Mouse (Mus musculus) liver, embryonic 11.5 days (tissue): ENCODE results near the gene Wwox. TPM values are rescaled to one million over a fixed set of nuclear protein-coding genes. Genes with fewer than 3 reads are reported as not detected.

Source experiments
- ATAC-seq: fragments of 200-750 bp; cut with Nextera tagmentation; replicated peaks from 2 replicates; pipeline ENCODE4 v1.8.0; 2017; ENCODE audit warnings: moderate number of reproducible peaks, mild to moderate bottlenecking, moderate TSS enrichment, moderate library complexity; ENCODE audit not compliant: low FRiP score
- DNase-seq: peaks from one replicate; pipeline ENCODE4 v3.0.0-alpha.2; 2017; ENCODE audit warnings: low spot score
- H3K27ac ChIP-seq: fragments of 300-500 bp; sonication (generic); 2 replicates; pipeline ENCODE4 v1.5.1; 2014; ENCODE audit warnings: mild to moderate bottlenecking, low read depth, low read length, control low read depth
- H3K27me3 ChIP-seq: fragments of 300-500 bp; sonication (generic); replicated peaks from 2 replicates; pipeline ENCODE4 v1.6.1; 2014; ENCODE audit warnings: low read length, mixed read lengths; ENCODE audit not compliant: control insufficient read depth, insufficient read depth
- H3K36me3 ChIP-seq: fragments of 300-500 bp; sonication (generic); 2 replicates; pipeline ENCODE4 v1.6.1; 2014; ENCODE audit warnings: mild to moderate bottlenecking, low read length, moderate library complexity, mixed read lengths; ENCODE audit not compliant: control insufficient read depth, insufficient read depth
- H3K4me1 ChIP-seq: fragments of 300-500 bp; sonication (generic); replicated peaks from 2 replicates; pipeline ENCODE4 v1.6.1; 2014; ENCODE audit warnings: low read length, mixed read lengths; ENCODE audit not compliant: control insufficient read depth, insufficient read depth
- H3K4me2 ChIP-seq: fragments of 300-500 bp; sonication (generic); 2 replicates; pipeline ENCODE4 v1.6.1; 2014; ENCODE audit warnings: mild to moderate bottlenecking, control low read depth, moderate library complexity
- H3K4me3 ChIP-seq: fragments of 300-500 bp; sonication (generic); 2 replicates; pipeline ENCODE4 v1.5.1; 2014; ENCODE audit warnings: low read depth, low read length, control low read depth
- H3K9ac ChIP-seq: fragments of 300-500 bp; sonication (generic); 2 replicates; pipeline ENCODE4 v1.6.1; 2014; ENCODE audit warnings: low read depth, low read length, control low read depth
- H3K9me3 ChIP-seq: fragments of 300-500 bp; sonication (generic); 2 replicates; pipeline ENCODE4 v1.6.1; 2016; ENCODE audit warnings: low read length, inconsistent platforms, mixed read lengths; ENCODE audit not compliant: control insufficient read depth
- WGBS: fragments of 180-500 bp; shearing (Covaris S2); extraction: QIAGEN DNeasy Blood & Tissue Kit; methylation state at CpG from one replicate; pipeline ENCODE4 v1.1.7; 2014; 5-methylcytosine and 5-hydroxymethylcytosine counted together
- polyA plus RNA-seq: library from polyadenylated mRNA; unstranded; fragments of >200 nt; fragmentation: Nextera tagmentation; extraction: Ambion mirVana; gene quantifications from 2 replicates; pipeline ENCODE4 v1.2.1, GENCODE M21; 2014

The Wwox gene
- polyA plus RNA-seq, 1 experiment from 2014 or later, result 7.3 TPM

DNA sequence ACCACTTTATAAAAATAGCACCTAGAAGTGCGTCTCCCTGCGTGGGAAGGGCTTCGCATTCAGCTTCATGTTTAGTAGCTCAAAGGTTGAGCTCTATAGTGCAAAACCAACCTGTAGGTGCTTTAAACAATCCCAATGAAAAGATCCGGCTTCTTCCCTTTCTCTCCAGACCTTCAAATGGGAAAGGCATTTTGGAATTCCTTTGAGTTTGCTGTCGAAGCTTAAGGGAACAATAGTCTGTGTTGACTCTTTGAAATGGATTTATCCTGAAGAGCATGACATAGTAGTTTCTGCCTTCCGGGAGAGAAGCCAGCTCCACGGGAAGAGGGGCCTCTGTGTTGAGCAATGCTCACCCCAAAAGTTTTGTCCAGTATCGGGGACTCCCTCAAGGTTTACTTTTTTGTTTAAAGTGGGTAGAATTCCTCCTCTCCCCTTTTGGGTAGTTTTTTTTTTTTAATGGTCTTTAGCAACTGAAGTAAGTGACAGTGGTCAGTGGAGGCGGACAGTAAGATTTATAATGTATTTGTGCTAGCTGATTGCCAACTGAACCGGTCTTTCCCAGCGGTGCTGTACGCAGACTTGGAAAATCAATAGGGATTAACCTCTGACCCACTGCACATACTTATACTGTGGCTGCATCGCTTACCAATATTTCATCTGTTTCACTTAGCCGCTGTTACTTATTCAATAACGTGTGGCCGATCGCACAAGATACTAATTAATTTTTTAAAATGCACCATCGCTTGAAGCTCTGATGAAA lies 312.1 kb downstream of the Wwox start:
- H3K27me3 ChIP-seq, result no peaks in the 10 kb centered on the region
- H3K9ac ChIP-seq, result no peak overlapping the region
- ATAC-seq, result no peak
- H3K4me1 ChIP-seq, result no peaks in the 10 kb centered on the region; the same call in 1 of the 2 replicates
- peak overlapping the region; percentile 19; the same call in 1 of the 2 replicates for H3K27ac ChIP-seq
- DNase-seq, result no peak
- H3K9me3 ChIP-seq, result no peaks in the 10 kb centered on the region
- no peaks in the 10 kb centered on the region for H3K36me3 ChIP-seq
- 69% methylated on average over 18 of the region's 18 CpGs for WGBS
- no peak overlapping the region for H3K4me3 ChIP-seq
- H3K4me2 ChIP-seq, result no peak overlapping the region

- no peak for ATAC-seq
- H3K9me3 ChIP-seq, result no peaks in the 10 kb centered on the region
- H3K36me3 ChIP-seq, result no peaks in the 10 kb centered on the region
- no peak overlapping the region for H3K4me3 ChIP-seq
- no peak for DNase-seq
- no peak overlapping the region for H3K4me2 ChIP-seq
- 51% methylated on average over 2 of the region's 2 CpGs for WGBS
- H3K27ac ChIP-seq, result no peak overlapping the region
- no peaks in the 10 kb centered on the region for H3K27me3 ChIP-seq
- H3K4me1 ChIP-seq, result no peaks in the 10 kb centered on the region
- H3K9ac ChIP-seq, result no peak overlapping the region
Observed at GRCm38 (mm10) chr8:114759621-114760020, 320.2 kb downstream of the Wwox start.

GRCm38 (mm10) chr8:114768536-114768935 lies 329.1 kb downstream of the Wwox start:
- 90% methylated on average over 3 of the region's 3 CpGs for WGBS
- no peak for DNase-seq

GRCm38 (mm10) chr8:114770856-114771776 lies 331.7 kb downstream of the Wwox start:
- no peaks in the 10 kb centered on the region for H3K9me3 ChIP-seq
- H3K36me3 ChIP-seq, result no peaks in the 10 kb centered on the region
- ATAC-seq (peak; percentile 63), DNase-seq (peak; percentile 62)
- 54% methylated on average over 31 of the region's 31 CpGs for WGBS
- no peak overlapping the region for H3K27ac ChIP-seq
- no peak overlapping the region for H3K9ac ChIP-seq
- H3K27me3 ChIP-seq, result no peaks in the 10 kb centered on the region
- H3K4me1 ChIP-seq, result peaks cover 8% of the 10 kb centered on the region; the same call in 1 of the 2 replicates
- H3K4me3 ChIP-seq, result no peak overlapping the region
- H3K4me2 ChIP-seq, result no peak overlapping the region

More at GRCm38 (mm10) chr8:114768536-114768935, 329.1 kb downstream of the Wwox start:
- ATAC-seq, result no peak
- no peak overlapping the region for H3K4me2 ChIP-seq
- H3K27me3 ChIP-seq, result no peaks in the 10 kb centered on the region
- H3K36me3 ChIP-seq, result no peaks in the 10 kb centered on the region
- H3K9me3 ChIP-seq, result no peaks in the 10 kb centered on the region
- H3K4me1 ChIP-seq, result peaks cover 5% of the 10 kb centered on the region
- H3K27ac ChIP-seq, result no peak overlapping the region
- no peak overlapping the region for H3K9ac ChIP-seq
- no peak overlapping the region for H3K4me3 ChIP-seq

GRCm38 (mm10) chr8:114772276-114772849 lies 332.9 kb downstream of the Wwox start:
- no peaks in the 10 kb centered on the region for H3K27me3 ChIP-seq
- 64% methylated on average over 1 of the region's 1 CpGs for WGBS
- H3K9ac ChIP-seq, result no peak overlapping the region
- no peaks in the 10 kb centered on the region for H3K9me3 ChIP-seq
- no peak for ATAC-seq
- peaks cover 11% of the 10 kb centered on the region for H3K4me1 ChIP-seq
- H3K36me3 ChIP-seq, result no peaks in the 10 kb centered on the region
- H3K27ac ChIP-seq, result no peak overlapping the region
- H3K4me3 ChIP-seq, result no peak overlapping the region
- no peak for DNase-seq
- no peak overlapping the region for H3K4me2 ChIP-seq

DNA sequence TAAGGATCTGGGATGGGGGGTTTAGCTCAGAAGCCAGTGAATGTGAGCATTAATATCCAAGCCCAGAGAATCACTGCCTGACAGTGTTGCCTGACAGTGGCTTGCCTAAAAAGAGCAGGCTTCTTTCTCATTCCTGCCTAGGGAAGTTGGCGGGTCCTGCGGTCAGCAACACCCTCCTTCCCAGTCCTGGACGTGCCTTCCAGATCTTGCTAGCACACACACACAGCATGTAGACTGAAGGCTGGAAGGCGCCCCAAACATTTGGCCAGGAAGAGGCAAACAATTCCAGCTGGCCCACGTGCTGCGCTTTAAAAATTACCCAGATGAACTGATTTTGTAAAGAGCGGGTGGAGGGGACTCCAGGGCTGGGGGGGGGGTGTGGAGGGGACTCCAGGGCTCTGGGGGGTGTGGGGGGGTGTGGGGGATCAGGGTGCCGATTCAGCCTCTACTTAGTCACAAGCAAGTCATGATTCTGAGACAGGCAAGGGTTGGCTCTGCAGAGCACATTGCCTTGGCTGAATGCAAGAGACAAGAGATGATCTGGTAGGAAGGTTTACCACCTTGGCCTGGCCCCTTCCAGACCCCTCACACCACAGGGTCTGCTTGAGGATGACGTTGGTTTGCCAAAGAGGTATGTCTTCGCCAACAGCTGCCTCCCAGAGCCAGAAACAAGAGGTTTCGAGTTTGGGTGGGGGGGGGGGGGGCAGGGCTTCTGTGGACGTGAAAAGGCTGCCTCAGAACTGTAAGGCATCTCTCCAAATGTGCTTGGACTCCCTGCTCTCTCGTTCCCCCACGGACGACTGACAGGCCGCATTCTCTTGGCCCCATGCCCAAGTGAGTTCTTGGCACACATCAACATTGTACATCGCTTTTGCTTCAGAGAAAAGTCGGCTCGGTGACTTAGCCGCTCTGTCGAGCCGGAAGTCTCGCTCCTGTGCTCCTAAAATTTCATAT lies 334.3 kb downstream of the Wwox start:
- H3K4me3 ChIP-seq, result no peak overlapping the region
- no peak overlapping the region for H3K9ac ChIP-seq
- DNase-seq (no peak), ATAC-seq (no peak)
- H3K27ac ChIP-seq, result 0 out of 2 replicates have a peak overlapping the region, but pooled peaks have one; percentile 45
- H3K4me2 ChIP-seq, result no peak overlapping the region
- H3K27me3 ChIP-seq, result no peaks in the 10 kb centered on the region
- peaks cover 16% of the 10 kb centered on the region for H3K4me1 ChIP-seq
- no peaks in the 10 kb centered on the region for H3K9me3 ChIP-seq
- no peaks in the 10 kb centered on the region for H3K36me3 ChIP-seq
- 68% methylated on average over 23 of the region's 23 CpGs for WGBS

GRCm38 (mm10) chr8:114774415-114774775 lies 334.9 kb downstream of the Wwox start:
- Histone ChIP-seq H3K4me2 (no peak overlapping the region), H3K36me3 (no peaks in the 10 kb centered on the region), H3K9ac (no peak overlapping the region), H3K27ac (no peak overlapping the region), H3K27me3 (no peaks in the 10 kb centered on the region), H3K4me3 (no peak overlapping the region), H3K4me1 (peaks cover 16% of the 10 kb centered on the region), H3K9me3 (no peaks in the 10 kb centered on the region)
- 82% methylated on average over 6 of the region's 6 CpGs for WGBS
- no peak for DNase-seq
- ATAC-seq, result no peak

DNA sequence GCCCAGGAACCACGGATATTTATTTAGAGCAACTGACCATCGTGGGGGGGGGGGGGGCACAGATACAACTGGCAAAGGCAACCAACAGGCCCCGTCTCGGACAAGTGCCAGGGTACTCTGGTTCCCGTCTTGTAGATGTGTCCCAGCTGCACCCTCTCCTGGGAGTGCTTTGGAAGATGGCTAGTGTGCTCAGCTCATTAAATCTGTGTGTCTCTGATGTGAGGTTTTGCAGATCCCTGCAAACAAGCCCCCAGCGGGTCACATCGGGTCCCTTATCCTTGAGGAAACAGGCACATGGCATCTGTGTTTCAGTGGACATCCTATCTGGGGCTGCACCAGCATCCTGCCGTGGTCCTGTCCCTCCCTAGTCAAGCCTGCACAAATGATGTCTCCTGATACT lies 336.1 kb downstream of the Wwox start:
- Histone ChIP-seq H3K36me3 (no peaks in the 10 kb centered on the region), H3K9ac (no peak overlapping the region), H3K9me3 (no peaks in the 10 kb centered on the region), H3K27ac (no peak overlapping the region), H3K4me2 (no peak overlapping the region), H3K27me3 (no peaks in the 10 kb centered on the region), H3K4me1 (peaks cover 16% of the 10 kb centered on the region), H3K4me3 (no peak overlapping the region)
- ATAC-seq (no peak), DNase-seq (no peak)
- WGBS, result 69% methylated on average over 8 of the region's 8 CpGs
